In the genomic region with DNA sequence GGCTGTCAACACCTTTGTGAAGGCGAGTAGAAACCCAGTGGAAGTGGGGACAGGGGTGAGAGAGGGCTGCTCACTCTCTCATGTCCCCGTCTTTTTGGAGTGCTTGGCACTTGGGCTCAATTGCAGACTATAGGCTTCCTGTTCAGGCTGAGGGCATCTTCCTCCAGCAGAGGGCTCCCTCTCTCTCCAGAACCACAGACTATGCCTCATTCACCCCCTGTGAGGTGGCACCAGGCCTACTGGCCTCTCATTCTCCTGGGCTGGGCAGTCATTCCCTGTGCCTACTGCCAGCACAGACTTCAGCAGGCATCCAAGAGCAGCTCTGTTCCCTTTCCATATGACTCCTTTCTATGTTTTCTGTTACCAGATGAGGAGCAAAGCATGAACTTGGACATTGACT, we compare ENCODE assay signal across 8 mouse cellular contexts. TPM values are rescaled to one million over a fixed set of nuclear protein-coding genes. Genes with fewer than 3 reads are reported as not detected.
DNase-seq lines count a peak whose midpoint lies in the region; ATAC-seq lines count a peak whose summit lies in the region.

No protein-coding gene starts in this region.

- peak; percentile 39 for DNase-seq in hindbrain, embryonic 11.5 days (ENCODE audit: low spot score)
- DNase-seq in adrenal gland, postnatal 14 days: peak; percentile 87
- peak; percentile 75 for DNase-seq in layer of hippocampus, postnatal 36 days
- peak; percentile 41 for DNase-seq in testis, postnatal 14 days (ENCODE audit: low spot score)

- no peak overlapping the region for H3K4me3 ChIP-seq in hindbrain, embryonic 11.5 days (ENCODE audit: low read depth, low read length)
- no peak overlapping the region for H3K4me3 ChIP-seq in hindbrain, embryonic 13.5 days
- no peak overlapping the region for H3K4me3 ChIP-seq in embryonic facial prominence, embryonic 15.5 days (replicated peaks)

- H3K27ac ChIP-seq in hindbrain, embryonic 11.5 days (ENCODE audit: low read depth, low read length): no peak overlapping the region
- no peak overlapping the region for H3K27ac ChIP-seq in hindbrain, embryonic 13.5 days
- no peak overlapping the region for H3K27ac ChIP-seq in embryonic facial prominence, embryonic 15.5 days (replicated peaks)

- H3K36me3 ChIP-seq in hindbrain, embryonic 11.5 days (ENCODE audit: control insufficient read depth, insufficient read depth, low read length): peaks cover 13% of the 10 kb centered on the region
- H3K36me3 ChIP-seq in hindbrain, embryonic 13.5 days: peaks cover 87% of the 10 kb centered on the region
- peaks cover 57% of the 10 kb centered on the region for H3K36me3 ChIP-seq in embryonic facial prominence, embryonic 15.5 days

- ATAC-seq in hindbrain, embryonic 11.5 days (ENCODE audit: low FRiP score): no peak
- no peak for ATAC-seq in hindbrain, embryonic 13.5 days (ENCODE audit: low FRiP score)
- 0 out of 2 replicates have a peak, but pooled peaks have one; percentile 45 for ATAC-seq in embryonic facial prominence, embryonic 15.5 days (ENCODE audit: insufficient number of reproducible peaks, low FRiP score, low TSS enrichment, low read depth)
- ATAC-seq in hematopoietic stem cell, adult 5-6 weeks (replicated peaks in 1 of 2; ENCODE audit: insufficient read depth in 1 of 2, low FRiP score in 2 of 2, low TSS enrichment in 1 of 2, low read depth in 1 of 2, poor library complexity in 2 of 2, severe bottlenecking in 2 of 2): peak; percentile 56 to 59; a peak in 3 of 4 replicates
- ATAC-seq in megakaryocyte progenitor cell, adult 5-6 weeks (replicated peaks; ENCODE audit: poor library complexity): peak; percentile 84

- H3K4me1 ChIP-seq in hindbrain, embryonic 11.5 days (replicated peaks; ENCODE audit: control insufficient read depth, insufficient read depth, low read length): no peaks in the 10 kb centered on the region
- no peaks in the 10 kb centered on the region for H3K4me1 ChIP-seq in hindbrain, embryonic 13.5 days (replicated peaks)
- no peaks in the 10 kb centered on the region for H3K4me1 ChIP-seq in embryonic facial prominence, embryonic 15.5 days

- no peak overlapping the region for H3K9ac ChIP-seq in hindbrain, embryonic 11.5 days (ENCODE audit: low read depth, low read length)
- no peak overlapping the region for H3K9ac ChIP-seq in hindbrain, embryonic 13.5 days
- H3K9ac ChIP-seq in embryonic facial prominence, embryonic 15.5 days: no peak overlapping the region

- WGBS in hindbrain, embryonic 11.5 days: 65% methylated on average over 2 of the region's 2 CpGs
- 68% methylated on average over 2 of the region's 2 CpGs for WGBS in hindbrain, embryonic 13.5 days
- 52% methylated on average over 2 of the region's 2 CpGs for WGBS in embryonic facial prominence, embryonic 15.5 days

- no peaks in the 10 kb centered on the region for H3K27me3 ChIP-seq in hindbrain, embryonic 11.5 days (ENCODE audit: control insufficient read depth, insufficient read depth, low read length)
- no peaks in the 10 kb centered on the region for H3K27me3 ChIP-seq in hindbrain, embryonic 13.5 days
- H3K27me3 ChIP-seq in embryonic facial prominence, embryonic 15.5 days: no peaks in the 10 kb centered on the region

- H3K9me3 ChIP-seq in hindbrain, embryonic 11.5 days (ENCODE audit: control insufficient read depth, low read length): no peaks in the 10 kb centered on the region
- H3K9me3 ChIP-seq in hindbrain, embryonic 13.5 days: no peaks in the 10 kb centered on the region
- no peaks in the 10 kb centered on the region for H3K9me3 ChIP-seq in embryonic facial prominence, embryonic 15.5 days (replicated peaks)

- no peak overlapping the region for H3K4me2 ChIP-seq in hindbrain, embryonic 11.5 days (replicated peaks; ENCODE audit: low read depth, low read length)
- no peak overlapping the region for H3K4me2 ChIP-seq in hindbrain, embryonic 13.5 days
- H3K4me2 ChIP-seq in embryonic facial prominence, embryonic 15.5 days (replicated peaks): no peak overlapping the region

RNA-seq across cellular contexts. Expression of gene Ap1b1, which starts 29.1 kb away (rescaled TPM):
- polyA plus RNA-seq in hindbrain, embryonic 11.5 days (2014; fragmentation: Nextera tagmentation; extraction: Ambion mirVana): 60.7 and 61.3 TPM in 2 replicates
- 86.8 and 92.2 TPM in 2 replicates for polyA plus RNA-seq in hindbrain, embryonic 13.5 days (2015; fragmentation: Nextera tagmentation; extraction: Ambion mirVana)
- total RNA-seq in adrenal gland, postnatal 14 days (2021): 59.5 and 77.4 TPM in 2 replicates
- polyA plus RNA-seq in embryonic facial prominence, embryonic 15.5 days (2015; fragmentation: Nextera tagmentation; extraction: Ambion mirVana): 53.6 and 60.0 TPM in 2 replicates
- 45.0 and 80.8 TPM in 2 replicates for total RNA-seq in hematopoietic stem cell, adult 5-6 weeks (2017)
- 100 to 1,000 TPM; 142 to 146 TPM for total RNA-seq in layer of hippocampus, postnatal 36 days (2021)
- total RNA-seq in megakaryocyte progenitor cell, adult 5-6 weeks (2015): 29.3 and 36.5 TPM in 2 replicates
- total RNA-seq in megakaryocyte progenitor cell, adult 5-6 weeks (2017): 39.2 and 41.6 TPM in 2 replicates

RNA-seq across cellular contexts. Expression of gene Rasl10a, which starts 42.2 kb away (rescaled TPM):
- 0.40 and 0.46 TPM in 2 replicates for polyA plus RNA-seq in hindbrain, embryonic 11.5 days (2014; fragmentation: Nextera tagmentation; extraction: Ambion mirVana)
- 0.84 and 1.2 TPM in 2 replicates for polyA plus RNA-seq in hindbrain, embryonic 13.5 days (2015; fragmentation: Nextera tagmentation; extraction: Ambion mirVana)
- 0.30 and 0.34 TPM in 2 replicates for total RNA-seq in adrenal gland, postnatal 14 days (2021)
- 4.1 TPM in 2 replicates for polyA plus RNA-seq in embryonic facial prominence, embryonic 15.5 days (2015; fragmentation: Nextera tagmentation; extraction: Ambion mirVana)
- not detected in 2 replicates for total RNA-seq in hematopoietic stem cell, adult 5-6 weeks (2017)
- 100 to 1,000 TPM in 1 of 2 experiments, 10 to 100 TPM in 1; 88.6 to 112 TPM for total RNA-seq in layer of hippocampus, postnatal 36 days (2021)
- total RNA-seq in megakaryocyte progenitor cell, adult 5-6 weeks (2015): not detected in 2 replicates
- total RNA-seq in megakaryocyte progenitor cell, adult 5-6 weeks (2017): not detected in 2 replicates

RNA-seq across cellular contexts. Expression of gene Gas2l1, which starts 49.4 kb away (rescaled TPM):
- polyA plus RNA-seq in hindbrain, embryonic 11.5 days (2014; fragmentation: Nextera tagmentation; extraction: Ambion mirVana): 23.0 and 24.8 TPM in 2 replicates
- 19.1 and 20.2 TPM in 2 replicates for polyA plus RNA-seq in hindbrain, embryonic 13.5 days (2015; fragmentation: Nextera tagmentation; extraction: Ambion mirVana)
- 34.5 and 35.0 TPM in 2 replicates for total RNA-seq in adrenal gland, postnatal 14 days (2021)
- polyA plus RNA-seq in embryonic facial prominence, embryonic 15.5 days (2015; fragmentation: Nextera tagmentation; extraction: Ambion mirVana): 39.0 and 43.3 TPM in 2 replicates
- 1.2 and 1.7 TPM in 2 replicates for total RNA-seq in hematopoietic stem cell, adult 5-6 weeks (2017)
- 100 to 1,000 TPM in 1 of 2 experiments, 10 to 100 TPM in 1; 95.7 to 104 TPM for total RNA-seq in layer of hippocampus, postnatal 36 days (2021)
- total RNA-seq in megakaryocyte progenitor cell, adult 5-6 weeks (2015): 0.22 and 0.46 TPM in 2 replicates
- total RNA-seq in megakaryocyte progenitor cell, adult 5-6 weeks (2017): 0.58 TPM in 1 of 2 replicates, not detected in the other

Comparison
In these comparisons a context has a peak if more than half of its experiments do, and no peak if none do; other contexts are left out.
1. ATAC-seq: peak in embryonic facial prominence, embryonic 15.5 days (single experiment), hematopoietic stem cell, adult 5-6 weeks (2 of 2) and megakaryocyte progenitor cell, adult 5-6 weeks (single experiment); none in hindbrain, embryonic 11.5 days (single experiment) and hindbrain, embryonic 13.5 days (single experiment).
2. RNA of gene Rasl10a, which starts 42.2 kb away (total RNA-seq): 88.6 to 112 TPM in layer of hippocampus, postnatal 36 days; 0.30 to 0.34 TPM in adrenal gland, postnatal 14 days, not detected in hematopoietic stem cell, adult 5-6 weeks and not detected in megakaryocyte progenitor cell, adult 5-6 weeks; every median in the first group is over 10 times any median in the second.
3. RNA of gene Gas2l1, which starts 49.4 kb away (total RNA-seq): 95.7 to 104 TPM in layer of hippocampus, postnatal 36 days and 34.5 to 35.0 TPM in adrenal gland, postnatal 14 days; 1.2 to 1.7 TPM in hematopoietic stem cell, adult 5-6 weeks and 0.22 to 0.58 TPM in megakaryocyte progenitor cell, adult 5-6 weeks; every median in the first group is over 10 times any median in the second.
4. Peak in every context shown above with its lines, with median percentiles within 50 percentile points of each other: DNase-seq.